Mouse (Mus musculus) small intestine, adult 10 weeks (tissue): Measurements from ENCODE around the gene Smyd2. TPM values are rescaled to one million over a fixed set of nuclear protein-coding genes. Genes with fewer than 3 reads are reported as not detected.

Experiments used
- polyA plus RNA-seq: library from polyadenylated mRNA; stranded (reverse); fragments of 350-450 nt; fragmentation: Illumina TruSeq; extraction: RNeasy Lipid Tissue Mini Kit (QIAGEN cat#74804); gene quantifications from one replicate; pipeline ENCODE4 v1.2.3, GENCODE M21; 2014; ENCODE audit warnings: low replicate concordance

Gene Smyd2
- 2.4 TPM for polyA plus RNA-seq

DNA sequence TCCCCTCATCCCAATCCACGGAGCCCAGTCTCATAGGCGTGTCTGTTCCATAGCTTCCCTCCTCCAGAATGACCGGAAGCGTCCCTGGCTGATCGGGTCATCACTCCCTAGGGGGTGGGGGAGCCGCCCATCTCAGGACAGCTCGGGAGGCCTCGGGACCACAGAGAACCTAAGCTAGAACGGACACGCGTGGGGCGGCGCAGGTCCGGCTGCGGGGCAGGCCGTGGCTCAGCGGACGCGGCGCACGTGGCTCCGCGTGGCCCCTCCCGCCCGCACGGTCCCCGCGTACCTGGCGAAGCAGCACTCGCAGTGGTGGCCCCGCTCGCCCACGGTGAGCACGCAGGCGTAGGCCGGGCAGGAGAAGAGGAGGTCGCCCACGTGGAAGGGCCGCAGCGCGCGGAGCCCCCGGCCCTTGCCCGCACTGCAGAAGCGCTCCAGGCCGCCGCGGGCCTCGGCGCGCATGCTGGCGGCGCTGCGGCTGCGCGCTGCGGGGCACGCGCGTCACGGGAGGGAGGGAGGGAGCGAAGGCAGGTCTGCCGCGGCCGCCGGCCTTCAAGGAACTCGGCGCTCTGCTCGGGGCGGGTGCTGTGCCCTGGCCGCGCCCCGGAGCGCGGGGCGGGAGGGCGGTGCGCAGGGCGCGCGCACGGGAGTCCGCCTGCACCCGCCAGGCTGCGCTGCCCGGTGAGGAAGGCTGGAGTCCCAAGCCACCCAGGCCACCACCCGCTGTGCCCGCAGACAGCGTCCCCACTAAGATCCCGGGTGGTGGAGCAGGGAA is at the start of gene Smyd2:
Smyd2 (minus strand) TSS at position 546 of the 775 bp plus-strand sequence.

Other genes starting within 250 kb of the Smyd2 start
- 6.8 TPM for gene Cenpf, start 234.3 kb downstream of the Smyd2 start, polyA plus RNA-seq
- 0.89 TPM for gene Ptpn14, start 194.1 kb downstream of the Smyd2 start, polyA plus RNA-seq
- gene Prox1, start 248.4 kb upstream of the Smyd2 start, polyA plus RNA-seq, result 2.6 TPM